Mouse (Mus musculus): Measurements from ENCODE around the gene Ank3.

DNA sequence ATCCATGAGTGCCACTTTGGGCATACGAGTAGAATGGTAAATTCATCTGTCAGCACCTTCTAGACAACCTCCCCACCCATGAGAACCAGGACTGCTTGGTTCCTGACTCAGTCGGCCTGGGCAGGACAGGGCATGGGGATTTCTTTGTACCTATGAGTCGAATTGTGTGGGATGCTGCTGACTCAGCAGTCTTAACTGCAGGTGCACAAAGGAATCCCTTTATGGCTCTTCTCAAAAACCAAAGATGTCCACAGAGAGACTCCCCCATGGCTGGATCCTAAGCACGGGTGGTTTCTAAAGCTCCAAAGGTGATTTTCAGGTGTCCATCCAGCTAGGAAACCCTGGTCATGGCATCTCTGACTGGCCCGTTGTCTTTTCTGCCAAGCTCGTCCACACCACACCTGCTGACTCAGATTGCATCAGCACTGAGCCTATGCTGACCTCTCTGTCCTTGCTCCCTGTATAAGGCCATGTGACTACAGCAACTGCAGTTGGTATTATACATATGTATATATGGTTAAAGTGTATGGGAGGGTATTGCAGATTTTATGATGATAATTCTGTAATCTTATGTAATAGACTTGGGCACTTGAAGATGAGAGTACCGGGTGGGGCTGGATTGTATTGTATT is 538.8 kb downstream of the Ank3 start:
- TF ChIP-seq CTCF (IDR thresholded peaks at IDR 0.05; ENCODE audit: insufficient read depth, low read length): no peak
- TF ChIP-seq POLR2A (IDR thresholded peaks at IDR 0.05; ENCODE audit: borderline replicate concordance, extremely low read depth, low read depth, low read length): no peak

Data from lung, adult 2 months (tissue).